Mouse (Mus musculus) small intestine, adult 2 months (tissue): ENCODE data around the gene Zkscan1. TPM values are rescaled to one million over a fixed set of nuclear protein-coding genes. Genes with fewer than 3 reads are reported as not detected.
A peak's percentile ranks its signal among the peaks of the same experiment; 100 is the strongest.
"Not testable (repeated sequence)": the region's sequence is repeated elsewhere in the genome, so short reads cannot be mapped to it uniquely, and the experiment has no call there.

ENCODE experiments used
- H3K27ac ChIP-seq: fragments of 200-500 bp; 2 replicates; pipeline ENCODE4 v1.5.1; 2012; ENCODE audit warnings: low read depth, low read length, control low read depth, inconsistent platforms; ENCODE audit not compliant: insufficient read depth
- H3K27me3 ChIP-seq: fragments of 200-500 bp; 2 replicates; pipeline ENCODE4 v1.6.1; 2012; ENCODE audit warnings: mild to moderate bottlenecking, moderate library complexity, low read length, inconsistent platforms; ENCODE audit not compliant: control insufficient read depth, insufficient read depth
- H3K36me3 ChIP-seq: fragments of 200-500 bp; 2 replicates; pipeline ENCODE4 v1.6.1; 2012; ENCODE audit warnings: mild to moderate bottlenecking, low read length, control low read depth, inconsistent platforms; ENCODE audit not compliant: control insufficient read depth, insufficient read depth
- H3K4me1 ChIP-seq: fragments of 200-500 bp; 2 replicates; pipeline ENCODE4 v1.6.1; 2012; ENCODE audit warnings: low read length, inconsistent platforms, mixed read lengths; ENCODE audit not compliant: control insufficient read depth, insufficient read depth, insufficient read length
- H3K4me3 ChIP-seq: fragments of 200-500 bp; 2 replicates; pipeline ENCODE4 v1.5.1; 2012; ENCODE audit warnings: low read depth, mild to moderate bottlenecking, control low read depth, inconsistent platforms, low read length, moderate library complexity
- CTCF ChIP-seq: fragments of 200-500 bp; IDR thresholded peaks from 2 replicates; pipeline ENCODE4 v1.5.1; 2012; ENCODE audit warnings: low read depth, mild to moderate bottlenecking, control low read depth, inconsistent platforms, low read length, moderate library complexity, mixed read lengths; ENCODE audit not compliant: insufficient replicate concordance, insufficient read length; ENCODE audit errors: extremely low read depth
- POLR2A ChIP-seq: fragments of 200-500 bp; IDR thresholded peaks from 2 replicates; pipeline ENCODE4 v1.6.1; 2012; ENCODE audit warnings: low read depth, mild to moderate bottlenecking, control low read depth, inconsistent platforms, low read length, moderate library complexity
- WGBS: fragments of 180-500 bp; shearing (Covaris S2); methylation state at CpG from one replicate; pipeline ENCODE4 v1.1.7; 2018; 5-methylcytosine and 5-hydroxymethylcytosine counted together
- polyA plus RNA-seq: library from polyadenylated mRNA; depleted of rRNA; stranded (reverse); fragments of >200 nt; gene quantifications from 2 replicates; pipeline ENCODE4 v1.2.3, GENCODE M21; 2012; rRNA removed

The Zkscan1 gene
- 0.63 and 1.4 TPM in 2 replicates for polyA plus RNA-seq

- peaks cover 14% of the 10 kb centered on the region; the same call in 1 of the 2 replicates for H3K4me1 ChIP-seq
- H3K27me3 ChIP-seq = no peaks in the 10 kb centered on the region
- under 1% methylated on average over 27 of the region's 27 CpGs for WGBS
- no peak for TF ChIP-seq CTCF
- TF ChIP-seq POLR2A = peak; percentile 94
- peak within 1 kb of the TSS; percentile 98 for H3K27ac ChIP-seq
- H3K36me3 ChIP-seq = peaks cover 3% of the 10 kb centered on the region; the same call in 1 of the 2 replicates
- peak within 1 kb of the TSS; percentile 99 for H3K4me3 ChIP-seq
Observed at GRCm38 (mm10) chr5:138084996-138085395, at the start of gene Zkscan1. Gene Zkscan1, plus strand, starts transcription at chr5:138085084.

GRCm38 (mm10) chr5:138052894-138053293 lies 32.0 kb upstream of the Zkscan1 start, which contains the start of gene Smok3c:
Gene Smok3c, plus strand, starts transcription at chr5:138053194.
- not testable (repeated sequence) for H3K4me3 ChIP-seq, H3K4me1 ChIP-seq, H3K27me3 ChIP-seq, H3K27ac ChIP-seq, H3K36me3 ChIP-seq
- WGBS = no CpG with 5 or more reads among the region's 5 CpGs

GRCm38 (mm10) chr5:138073803-138074202 lies 11.1 kb upstream of the Zkscan1 start:
- TF ChIP-seq POLR2A (no peak), CTCF (no peak)
- no peaks in the 10 kb centered on the region for H3K4me1 ChIP-seq
- H3K36me3 ChIP-seq = no peaks in the 10 kb centered on the region
- no peak overlapping the region for H3K4me3 ChIP-seq
- 88% methylated on average over 4 of the region's 4 CpGs for WGBS
- H3K27ac ChIP-seq = no peak overlapping the region
- H3K27me3 ChIP-seq = no peaks in the 10 kb centered on the region

- Histone ChIP-seq H3K4me3 (no peak overlapping the region), H3K36me3 (no peaks in the 10 kb centered on the region), H3K27ac (no peak overlapping the region), H3K4me1 (no peaks in the 10 kb centered on the region), H3K27me3 (no peaks in the 10 kb centered on the region)
- 72% methylated on average over 3 of the region's 3 CpGs for WGBS
- TF ChIP-seq CTCF (no peak), POLR2A (no peak)
Observed at GRCm38 (mm10) chr5:138075684-138076083, 9.2 kb upstream of the Zkscan1 start.

- WGBS = 58% methylated on average over 2 of the region's 2 CpGs
- H3K27me3 ChIP-seq = no peaks in the 10 kb centered on the region
- no peak overlapping the region for H3K4me3 ChIP-seq
- H3K36me3 ChIP-seq = no peaks in the 10 kb centered on the region
- H3K4me1 ChIP-seq = no peaks in the 10 kb centered on the region
- no peak overlapping the region for H3K27ac ChIP-seq
- TF ChIP-seq CTCF = no peak
- TF ChIP-seq POLR2A = no peak
Observed at GRCm38 (mm10) chr5:138076148-138076547, 8.7 kb upstream of the Zkscan1 start.

GRCm38 (mm10) chr5:138080456-138080855 lies 4.4 kb upstream of the Zkscan1 start:
- H3K4me3 ChIP-seq = no peak overlapping the region
- TF ChIP-seq POLR2A (no peak), CTCF (no peak)
- H3K36me3 ChIP-seq = no peaks in the 10 kb centered on the region
- H3K27ac ChIP-seq = no peak overlapping the region
- H3K4me1 ChIP-seq = peaks cover 2% of the 10 kb centered on the region; the same call in 1 of the 2 replicates
- H3K27me3 ChIP-seq = no peaks in the 10 kb centered on the region
- WGBS = 79% methylated on average over 5 of the region's 5 CpGs

GRCm38 (mm10) chr5:138081446-138081845 lies 3.4 kb upstream of the Zkscan1 start:
- no peaks in the 10 kb centered on the region for H3K36me3 ChIP-seq
- WGBS = 90% methylated on average over 9 of the region's 9 CpGs

GRCm38 (mm10) chr5:138083318-138083900 lies 1.5 kb upstream of the Zkscan1 start:
- TF ChIP-seq POLR2A (no peak), CTCF (no peak)
- H3K27ac ChIP-seq = no peak overlapping the region
- H3K27me3 ChIP-seq = no peaks in the 10 kb centered on the region
- peaks cover 3% of the 10 kb centered on the region; the same call in 1 of the 2 replicates for H3K36me3 ChIP-seq
- H3K4me1 ChIP-seq = peaks cover 8% of the 10 kb centered on the region; the same call in 1 of the 2 replicates
- 38% methylated on average over 2 of the region's 2 CpGs for WGBS
- H3K4me3 ChIP-seq = no peak overlapping the region

More at GRCm38 (mm10) chr5:138081446-138081845, 3.4 kb upstream of the Zkscan1 start:
- Histone ChIP-seq H3K4me1 (peaks cover 2% of the 10 kb centered on the region; the same call in 1 of the 2 replicates), H3K4me3 (no peak overlapping the region), H3K27ac (no peak overlapping the region), H3K27me3 (no peaks in the 10 kb centered on the region)
- TF ChIP-seq POLR2A (no peak), CTCF (no peak)
